Mouse (Mus musculus): ENCODE results near the gene St6galnac3. TPM values are rescaled to one million over a fixed set of nuclear protein-coding genes. Genes with fewer than 3 reads are reported as not detected.
"Not testable (repeated sequence)": the region's sequence is repeated elsewhere in the genome, so short reads cannot be mapped to it uniquely, and the experiment has no call there.

The St6galnac3 gene
- total and polyA plus RNA-seq, 2 experiments from 2014 or later: 6.9 to 11.9 TPM

DNA sequence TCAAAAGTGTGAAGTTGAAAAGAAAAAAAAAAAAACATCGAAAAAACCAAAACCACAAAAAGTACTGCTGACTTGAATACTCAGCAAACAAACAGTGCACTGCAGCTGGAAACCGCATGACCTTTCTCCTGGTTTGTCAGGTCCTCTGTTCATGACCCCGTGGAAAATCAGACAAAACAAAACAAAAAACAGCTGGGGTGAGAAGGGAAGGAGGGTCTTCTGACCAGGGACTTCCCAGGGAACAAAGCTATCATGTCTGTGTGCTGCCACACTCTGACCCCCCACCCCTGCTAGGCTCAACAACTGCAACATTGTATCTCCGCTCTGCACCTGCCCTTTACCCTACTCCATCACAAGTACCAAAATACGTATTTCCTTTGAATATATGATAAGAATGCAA lies 39.8 kb upstream of the St6galnac3 start:
- Histone ChIP-seq H3K9ac (replicated peaks; ENCODE audit: low read length, poor library complexity, severe bottlenecking) (no peak overlapping the region), H3K36me3 (ENCODE audit: insufficient read depth, low read length) (no peaks in the 10 kb centered on the region), H3K27ac (ENCODE audit: low read depth, low read length) (no peak overlapping the region), H3K9me3 (ENCODE audit: low read length) (no peaks in the 10 kb centered on the region), H3K4me1 (ENCODE audit: insufficient read depth, low read length) (no peaks in the 10 kb centered on the region), H3K4me2 (ENCODE audit: low read depth, low read length, poor library complexity, severe bottlenecking) (no peak overlapping the region), H3K27me3 (ENCODE audit: insufficient read depth, low read length) (no peaks in the 10 kb centered on the region), H3K4me3 (ENCODE audit: low read depth, low read length) (no peak overlapping the region)
- no peak for ATAC-seq (ENCODE audit: low FRiP score)
- DNase-seq (ENCODE audit: low spot score): no peak
- no peak for TF ChIP-seq CTCF (IDR thresholded peaks at IDR 0.05)
- 27% methylated on average over 5 of the region's 5 CpGs for WGBS

DNA sequence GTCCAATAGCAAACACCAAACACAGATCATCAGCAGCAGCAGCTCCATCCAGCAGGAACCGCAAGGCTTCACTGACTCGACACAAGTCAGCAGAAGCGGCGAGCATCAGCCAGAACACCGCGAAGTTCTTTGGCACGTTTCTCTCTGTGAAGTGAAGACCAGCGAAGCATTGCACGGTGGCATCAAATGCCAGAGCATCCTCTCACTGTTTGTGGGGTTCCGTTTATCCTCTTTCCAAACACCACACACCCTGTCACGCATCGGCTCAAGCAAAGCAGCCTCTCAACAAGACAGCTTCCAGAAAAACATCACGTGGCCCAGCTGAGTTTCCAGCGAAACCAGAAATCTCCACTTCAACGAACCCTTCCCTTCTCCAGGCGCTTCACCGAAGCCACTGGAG lies 36.2 kb upstream of the St6galnac3 start:
- H3K4me3 ChIP-seq (ENCODE audit: low read depth, low read length): no peak overlapping the region
- H3K9me3 ChIP-seq (ENCODE audit: low read length): no peaks in the 10 kb centered on the region
- DNase-seq (ENCODE audit: low spot score): no peak
- H3K27ac ChIP-seq (ENCODE audit: low read depth, low read length): no peak overlapping the region
- no peak for TF ChIP-seq CTCF (IDR thresholded peaks at IDR 0.05)
- H3K9ac ChIP-seq (replicated peaks; ENCODE audit: low read length, poor library complexity, severe bottlenecking): no peak overlapping the region
- H3K4me1 ChIP-seq (ENCODE audit: insufficient read depth, low read length): no peaks in the 10 kb centered on the region
- H3K27me3 ChIP-seq (ENCODE audit: insufficient read depth, low read length): no peaks in the 10 kb centered on the region
- 83% methylated on average over 17 of the region's 17 CpGs for WGBS
- H3K36me3 ChIP-seq (ENCODE audit: insufficient read depth, low read length): no peaks in the 10 kb centered on the region
- no peak overlapping the region for H3K4me2 ChIP-seq (ENCODE audit: low read depth, low read length, poor library complexity, severe bottlenecking)
- no peak for ATAC-seq (ENCODE audit: low FRiP score)

DNA sequence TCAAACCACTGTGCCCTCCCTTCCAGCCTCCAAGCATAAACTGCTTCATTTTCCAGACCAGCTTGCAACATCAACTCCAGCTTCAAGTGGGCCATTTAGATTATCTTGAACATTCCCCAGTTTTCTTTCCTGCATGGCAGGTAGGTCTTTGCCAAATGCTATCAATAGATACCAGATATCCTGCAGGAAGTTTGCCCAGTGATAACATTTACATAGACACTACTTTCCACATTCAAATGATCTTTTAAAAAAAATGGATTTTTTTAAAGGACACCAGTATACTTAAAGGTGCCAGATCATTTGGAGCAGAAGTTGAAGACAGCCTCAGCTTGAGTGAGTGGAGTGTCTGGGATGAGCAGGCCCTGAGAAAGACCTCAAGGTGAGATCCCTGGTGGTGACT lies 34.3 kb upstream of the St6galnac3 start:
- Histone ChIP-seq H3K4me1 (ENCODE audit: insufficient read depth, low read length) (no peaks in the 10 kb centered on the region), H3K27ac (ENCODE audit: low read depth, low read length) (no peak overlapping the region), H3K4me2 (ENCODE audit: low read depth, low read length, poor library complexity, severe bottlenecking) (no peak overlapping the region), H3K4me3 (ENCODE audit: low read depth, low read length) (no peak overlapping the region), H3K36me3 (ENCODE audit: insufficient read depth, low read length) (no peaks in the 10 kb centered on the region), H3K27me3 (ENCODE audit: insufficient read depth, low read length) (no peaks in the 10 kb centered on the region), H3K9me3 (ENCODE audit: low read length) (no peaks in the 10 kb centered on the region), H3K9ac (replicated peaks; ENCODE audit: low read length, poor library complexity, severe bottlenecking) (no peak overlapping the region)
- TF ChIP-seq CTCF (IDR thresholded peaks at IDR 0.05): no peak
- DNase-seq (ENCODE audit: low spot score) (no peak), ATAC-seq (ENCODE audit: low FRiP score) (no peak)

DNA sequence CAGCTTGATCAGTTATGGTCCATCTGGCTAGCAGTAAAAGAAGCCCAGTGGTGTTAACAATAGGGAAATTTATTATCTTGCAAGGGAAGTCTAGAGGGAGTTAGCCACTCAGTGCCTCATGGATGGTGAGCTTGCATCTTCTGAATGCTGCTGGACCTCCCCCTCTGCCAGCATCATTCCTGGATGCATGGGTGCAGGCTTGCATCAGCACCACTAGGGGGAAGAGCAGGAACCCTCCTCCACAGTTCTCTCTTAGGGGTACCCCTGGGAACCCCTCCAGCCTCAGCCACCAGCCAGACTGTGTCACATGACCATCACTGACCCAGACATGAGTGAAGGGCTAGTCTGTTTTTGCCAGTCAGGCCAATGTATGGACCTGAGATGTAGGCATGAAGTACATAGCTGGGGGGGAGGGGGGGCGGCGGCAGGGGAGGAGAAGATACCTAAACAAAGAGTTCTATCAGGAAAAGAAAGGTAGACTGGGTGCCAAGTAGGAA lies 31.6 kb upstream of the St6galnac3 start:
- Histone ChIP-seq H3K9me3 (ENCODE audit: low read length) (no peaks in the 10 kb centered on the region), H3K27ac (ENCODE audit: low read depth, low read length) (no peak overlapping the region), H3K4me1 (ENCODE audit: insufficient read depth, low read length) (no peaks in the 10 kb centered on the region), H3K4me3 (ENCODE audit: low read depth, low read length) (no peak overlapping the region), H3K9ac (replicated peaks; ENCODE audit: low read length, poor library complexity, severe bottlenecking) (no peak overlapping the region), H3K4me2 (ENCODE audit: low read depth, low read length, poor library complexity, severe bottlenecking) (no peak overlapping the region), H3K27me3 (ENCODE audit: insufficient read depth, low read length) (no peaks in the 10 kb centered on the region), H3K36me3 (ENCODE audit: insufficient read depth, low read length) (no peaks in the 10 kb centered on the region)
- TF ChIP-seq CTCF (IDR thresholded peaks at IDR 0.05): 0 out of 2 replicates have a peak, but pooled peaks have one; percentile 12
- WGBS: 100% methylated on average over 2 of the region's 2 CpGs
- DNase-seq (ENCODE audit: low spot score) (no peak), ATAC-seq (ENCODE audit: low FRiP score) (no peak)

DNA sequence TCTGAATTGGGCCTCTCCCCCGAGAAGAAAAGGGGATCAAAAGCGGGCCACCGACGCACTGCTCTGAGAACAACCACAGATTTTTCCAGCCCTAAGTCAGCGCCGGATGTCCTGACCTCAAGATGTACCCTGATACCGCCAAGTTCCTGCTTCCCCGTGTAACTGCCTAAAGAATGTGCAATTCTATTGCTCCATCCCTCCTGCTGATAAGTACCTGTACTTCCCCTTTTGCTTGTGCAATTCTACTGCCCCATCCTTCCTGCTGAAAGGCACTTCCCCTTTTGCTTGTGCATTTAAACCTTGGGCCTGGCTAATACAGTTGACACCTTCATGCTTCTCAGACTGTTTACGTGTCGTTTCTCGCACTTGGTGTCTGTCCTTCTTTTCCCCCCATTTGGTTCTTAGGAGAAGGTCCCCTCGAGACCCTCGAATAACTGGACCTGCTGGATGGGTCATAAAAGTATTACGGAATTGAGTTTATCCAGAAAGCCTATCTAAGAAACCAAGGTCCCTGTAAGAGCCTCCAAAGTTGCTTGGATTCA lies 30.9 kb upstream of the St6galnac3 start:
- not testable (repeated sequence) for ATAC-seq (ENCODE audit: low FRiP score)

DNA sequence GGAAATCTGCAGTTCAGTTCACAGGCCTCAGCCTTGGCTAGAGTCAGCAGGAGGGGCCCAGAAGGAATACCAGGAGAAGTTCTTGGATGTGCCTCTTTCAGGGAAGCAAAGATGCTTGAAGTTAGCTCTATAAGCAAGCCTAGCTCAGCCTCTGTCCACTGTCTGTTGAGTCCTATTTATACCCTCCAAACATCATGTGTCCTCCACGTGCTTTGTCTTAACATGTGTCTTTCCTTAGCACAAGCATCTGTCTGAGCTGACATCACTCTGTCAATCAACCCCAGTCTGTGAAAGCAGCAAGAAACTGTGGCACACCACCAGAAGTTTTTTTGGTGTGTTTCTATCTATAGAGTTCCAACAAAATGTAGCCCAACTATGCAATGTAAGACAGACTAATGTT lies 26.5 kb upstream of the St6galnac3 start:
- H3K27ac ChIP-seq (ENCODE audit: low read depth, low read length): no peak overlapping the region
- TF ChIP-seq CTCF (IDR thresholded peaks at IDR 0.05): no peak
- H3K4me2 ChIP-seq (ENCODE audit: low read depth, low read length, poor library complexity, severe bottlenecking): no peak overlapping the region
- H3K4me1 ChIP-seq (ENCODE audit: insufficient read depth, low read length): no peaks in the 10 kb centered on the region
- no peak overlapping the region for H3K4me3 ChIP-seq (ENCODE audit: low read depth, low read length)
- no peak for DNase-seq (ENCODE audit: low spot score)
- ATAC-seq (ENCODE audit: low FRiP score): no peak
- no peaks in the 10 kb centered on the region for H3K36me3 ChIP-seq (ENCODE audit: insufficient read depth, low read length)
- 52% methylated on average over 1 of the region's 1 CpGs for WGBS
- no peak overlapping the region for H3K9ac ChIP-seq (replicated peaks; ENCODE audit: low read length, poor library complexity, severe bottlenecking)
- no peaks in the 10 kb centered on the region for H3K27me3 ChIP-seq (ENCODE audit: insufficient read depth, low read length)
- no peaks in the 10 kb centered on the region for H3K9me3 ChIP-seq (ENCODE audit: low read length)

More for the DNA sequence above, 30.9 kb upstream of the St6galnac3 start:
- DNase-seq (ENCODE audit: low spot score); H3K27me3 ChIP-seq (ENCODE audit: insufficient read depth, low read length); H3K36me3 ChIP-seq (ENCODE audit: insufficient read depth, low read length); H3K9ac ChIP-seq (replicated peaks; ENCODE audit: low read length, poor library complexity, severe bottlenecking); H3K9me3 ChIP-seq (ENCODE audit: low read length); H3K27ac ChIP-seq (ENCODE audit: low read depth, low read length); H3K4me2 ChIP-seq (ENCODE audit: low read depth, low read length, poor library complexity, severe bottlenecking); H3K4me1 ChIP-seq (ENCODE audit: insufficient read depth, low read length); H3K4me3 ChIP-seq (ENCODE audit: low read depth, low read length): not testable (repeated sequence)
- WGBS: 87% methylated on average over 14 of the region's 14 CpGs

Measured in midbrain, postnatal 0 days (tissue).